Mouse (Mus musculus) cerebellum, postnatal 10 days (tissue): ENCODE measurements at regions not wholly inside any gene's neighbourhood (a gene's known extent, or its start where the extent isn't known, plus 50 kb on each side); places are given as distances from the start of the nearest gene placed in this dataset.
A peak's percentile ranks its signal among the peaks of the same experiment; 100 is the strongest.

ENCODE experiments used
- DNase-seq, 2 experiments: peaks; one replicate each; pipeline ENCODE4 v3.0.0; 2021; ENCODE audit warnings: mixed read lengths in 2 of 2

DNA sequence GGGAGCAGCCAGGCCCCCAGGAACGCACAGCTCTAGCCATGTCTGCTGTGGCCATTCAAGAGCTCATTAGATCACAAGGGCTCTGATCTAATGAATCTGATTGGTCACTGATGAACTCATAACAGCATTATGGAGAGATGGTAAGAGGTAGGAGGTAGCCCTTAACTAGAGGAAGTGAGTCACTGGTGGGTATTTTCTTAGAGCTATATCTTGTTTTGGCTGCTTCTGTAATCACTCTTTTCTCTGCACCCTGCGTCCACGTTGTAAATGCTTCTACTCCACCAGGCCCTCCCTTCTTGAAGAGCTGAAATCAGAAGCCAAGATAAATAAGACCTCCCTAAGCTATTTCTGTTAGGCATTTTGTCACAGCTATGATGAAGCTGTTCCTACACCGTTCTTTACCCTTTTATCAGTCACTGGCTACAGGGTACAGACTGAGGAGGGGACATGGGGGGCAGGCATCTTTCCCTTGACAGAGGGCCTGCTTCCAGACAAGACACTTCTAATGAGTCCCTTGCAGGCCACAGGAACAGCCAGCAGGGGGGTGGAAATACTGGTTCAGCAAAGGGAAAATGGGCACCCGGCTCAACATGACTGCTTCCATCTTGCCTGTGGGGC lies 412.1 kb downstream of the Pdcd6ip start:
- no peak for DNase-seq

DNA sequence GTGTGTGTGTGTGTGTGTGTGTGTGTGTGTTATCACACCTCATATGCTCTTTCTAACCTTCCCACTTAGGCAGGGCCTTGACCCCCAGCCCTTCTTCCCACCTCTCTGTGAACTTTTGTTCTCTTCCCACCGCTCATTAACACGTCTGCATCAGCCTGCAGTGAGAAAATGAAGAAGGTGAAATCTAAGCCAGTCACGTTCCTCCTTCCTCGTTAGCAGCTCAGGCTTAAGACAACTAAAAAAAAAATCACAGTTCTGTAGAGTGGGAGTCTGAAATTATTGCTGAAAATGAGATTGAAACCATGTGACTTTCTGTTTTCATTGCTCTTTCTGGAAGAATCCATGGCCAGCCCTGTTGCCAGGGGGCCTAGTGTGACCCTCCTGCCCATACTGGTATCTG lies 420.7 kb downstream of the Pdcd6ip start:
- no peak for DNase-seq

DNA sequence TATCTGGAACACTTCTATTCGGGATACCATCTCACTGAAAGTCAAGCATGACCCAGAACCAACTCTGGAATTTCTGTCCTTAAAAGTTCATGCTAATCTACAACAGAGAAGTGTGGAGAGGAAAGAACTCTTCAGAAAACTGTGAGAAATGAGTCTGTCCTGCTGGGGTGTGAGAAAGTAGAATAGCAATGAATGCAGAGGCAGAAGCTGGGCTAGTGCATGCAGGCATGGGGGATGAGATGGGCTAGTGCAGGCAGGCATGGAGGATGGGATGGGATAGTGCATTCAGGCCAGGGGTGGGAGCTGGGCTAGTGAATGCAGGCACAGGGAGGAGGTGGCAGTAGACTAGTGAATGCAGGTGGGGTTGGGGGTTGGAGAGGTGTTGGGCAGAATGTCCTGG lies 424.8 kb downstream of the Pdcd6ip start:
- no peak for DNase-seq

DNA sequence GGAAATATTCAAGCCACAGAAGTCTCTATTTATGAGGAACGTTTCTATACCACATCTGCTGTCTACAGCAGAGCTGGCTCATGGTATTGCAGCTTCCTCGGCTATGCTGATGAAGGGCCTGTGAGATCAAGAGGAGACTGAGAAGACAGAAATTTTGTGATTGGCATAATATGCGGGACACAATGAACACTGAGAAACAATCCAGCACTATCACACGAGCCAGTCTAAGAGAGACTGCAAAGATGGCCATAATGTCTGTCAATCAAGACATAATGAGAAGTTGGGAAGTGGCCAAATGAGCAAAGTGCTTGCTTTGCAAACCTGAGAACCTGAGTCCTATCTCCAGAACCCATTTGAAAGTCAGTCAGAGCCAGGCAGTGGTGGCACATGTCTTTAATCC lies 437.5 kb downstream of the Pdcd6ip start:
- DNase-seq = peak in 1 of 2 experiments; percentile 28

DNA sequence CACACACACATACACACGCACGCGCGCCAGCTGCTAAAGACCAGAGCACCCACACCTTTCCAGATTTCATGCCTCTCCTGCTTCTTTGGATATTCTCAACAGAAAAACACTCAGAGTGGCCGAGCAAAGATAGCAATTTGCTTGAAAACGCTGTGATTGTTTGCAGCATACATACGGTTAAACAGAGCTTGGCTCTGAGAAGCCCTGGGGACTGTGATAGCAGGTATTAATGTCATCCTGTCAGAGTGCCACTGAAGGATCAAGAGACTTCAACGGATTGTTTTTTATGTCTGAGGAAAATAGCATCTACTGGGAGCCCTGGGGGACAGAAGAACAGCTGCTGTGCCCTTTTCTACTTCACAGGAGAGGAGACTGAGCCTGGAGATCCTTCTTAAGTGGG lies 440.4 kb downstream of the Pdcd6ip start:
- no peak for DNase-seq

DNA sequence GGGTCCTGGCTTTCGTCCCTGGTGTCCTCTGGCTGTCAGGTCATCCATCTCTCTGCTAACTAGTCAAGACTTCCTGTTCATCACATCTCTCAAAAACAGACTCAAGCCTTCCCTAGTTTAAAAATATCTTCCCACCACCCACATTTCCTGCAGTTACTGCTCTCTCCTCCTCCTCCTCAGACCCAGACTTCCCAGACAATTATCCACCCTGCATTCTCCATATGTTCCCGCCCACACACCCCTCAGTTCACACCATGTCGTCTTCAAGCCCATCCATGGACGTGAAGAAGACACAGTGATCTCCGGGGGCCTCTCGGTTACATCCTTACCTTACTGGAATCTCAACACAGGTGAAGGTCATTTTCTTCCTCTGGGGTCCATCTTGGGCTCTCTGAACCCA lies 444.4 kb downstream of the Pdcd6ip start:
- no peak for DNase-seq

DNA sequence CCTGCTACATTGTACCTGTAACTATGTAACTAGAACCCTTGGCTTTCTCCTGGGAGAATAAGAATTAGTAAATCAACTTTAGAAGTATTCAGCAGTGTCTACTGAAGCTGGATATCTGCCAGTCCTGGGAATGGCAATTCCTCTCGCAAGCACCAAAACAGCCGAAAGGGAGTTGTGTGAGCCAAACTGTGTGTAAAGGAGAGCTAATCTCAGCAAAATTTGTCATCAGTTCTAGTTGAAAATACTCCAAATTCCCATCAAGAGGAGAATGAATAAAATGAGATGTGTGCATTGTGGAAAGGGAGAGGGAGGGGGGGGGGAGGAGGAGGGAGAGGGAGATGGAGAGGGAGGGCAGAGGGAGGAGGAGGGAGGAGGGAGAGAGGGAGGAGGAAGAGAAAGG lies 447.8 kb downstream of the Pdcd6ip start:
- no peak for DNase-seq

DNA sequence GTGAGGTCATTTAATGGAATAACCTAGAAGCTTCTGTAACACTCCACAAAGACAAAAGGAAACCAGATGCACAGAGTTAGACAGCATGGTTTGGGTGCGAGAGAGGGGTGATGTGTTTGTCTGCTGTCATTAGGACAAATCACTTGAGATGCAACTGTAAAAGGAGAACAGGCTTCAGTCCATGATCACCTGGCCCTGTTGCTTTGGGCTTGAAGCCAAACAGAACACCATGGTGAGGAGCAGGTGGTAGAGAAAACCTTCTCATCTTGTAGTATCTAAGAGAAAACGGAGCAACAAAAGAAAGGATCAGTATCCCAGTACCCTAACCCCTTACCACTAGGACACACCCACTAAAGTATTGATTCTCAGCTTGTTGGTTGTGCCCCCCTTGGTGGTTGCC lies 449.5 kb downstream of the Pdcd6ip start:
- DNase-seq = peak; percentile 30 to 32

DNA sequence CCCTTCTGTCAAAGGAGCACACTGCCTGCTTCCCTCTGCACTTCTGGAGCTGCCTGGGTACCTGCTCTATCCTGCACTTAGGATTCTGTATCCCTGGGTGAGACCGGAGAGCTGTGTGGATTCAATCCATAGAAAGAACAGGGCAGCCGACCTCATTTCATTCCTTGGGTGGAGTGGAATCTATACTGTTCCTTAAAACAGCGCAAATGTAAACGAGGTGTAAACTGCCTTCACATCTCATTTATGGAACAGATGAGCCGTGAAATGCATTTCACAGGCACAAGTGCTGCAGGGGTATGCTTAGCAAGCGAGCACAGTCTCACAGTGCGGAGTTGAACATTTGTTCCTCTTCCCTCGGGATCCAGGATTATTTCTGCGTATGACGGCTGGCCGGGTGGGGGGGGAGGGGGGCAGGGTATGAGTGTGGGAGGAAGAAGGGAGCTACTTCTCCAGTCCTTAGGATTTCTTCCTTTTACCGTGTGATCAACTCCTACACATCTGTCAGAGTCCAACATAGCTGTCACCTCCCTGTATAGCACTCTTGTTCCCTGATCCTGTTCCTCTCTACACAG lies 459.3 kb downstream of the Pdcd6ip start:
- DNase-seq = peak in 1 of 2 experiments; percentile 19

DNA sequence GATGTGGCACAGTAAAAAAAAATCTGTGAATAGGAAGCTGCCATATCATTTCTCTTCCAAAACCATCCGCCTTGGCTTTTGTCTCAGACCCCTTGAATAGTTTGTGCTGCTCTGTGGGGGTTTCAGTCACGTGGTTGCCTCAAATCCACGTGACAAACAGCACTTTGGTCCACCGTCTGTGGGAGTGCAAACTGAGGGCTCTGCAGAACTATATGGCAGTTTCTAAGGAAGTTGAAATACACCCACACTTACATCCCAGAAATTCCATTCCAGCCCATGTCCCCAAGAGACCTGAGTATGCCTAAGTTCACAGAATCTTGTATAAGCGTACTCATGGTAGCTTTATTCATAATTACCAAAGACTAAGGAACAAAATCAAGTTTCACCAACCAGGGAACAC lies 460.1 kb downstream of the Pdcd6ip start:
- no peak for DNase-seq

DNA sequence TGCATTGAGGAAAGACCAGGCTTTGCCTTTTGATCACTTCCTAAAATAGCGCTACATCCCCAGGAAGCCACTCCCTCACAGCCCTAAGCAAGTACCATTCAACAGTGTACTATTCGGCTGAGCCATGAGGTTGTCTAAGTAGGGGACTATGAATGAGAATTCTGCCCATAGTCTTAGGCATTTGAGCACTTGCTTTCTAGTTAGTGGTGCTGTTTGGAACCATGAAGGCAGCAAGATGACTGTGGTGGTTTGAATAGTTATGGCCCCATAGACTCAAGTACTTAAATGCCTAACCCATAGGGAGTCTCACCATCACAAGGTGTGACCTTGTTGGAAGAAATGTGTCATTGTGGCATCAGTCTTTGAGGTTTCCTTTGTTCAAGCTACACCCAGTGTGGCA lies 464.2 kb downstream of the Pdcd6ip start:
- no peak for DNase-seq

DNA sequence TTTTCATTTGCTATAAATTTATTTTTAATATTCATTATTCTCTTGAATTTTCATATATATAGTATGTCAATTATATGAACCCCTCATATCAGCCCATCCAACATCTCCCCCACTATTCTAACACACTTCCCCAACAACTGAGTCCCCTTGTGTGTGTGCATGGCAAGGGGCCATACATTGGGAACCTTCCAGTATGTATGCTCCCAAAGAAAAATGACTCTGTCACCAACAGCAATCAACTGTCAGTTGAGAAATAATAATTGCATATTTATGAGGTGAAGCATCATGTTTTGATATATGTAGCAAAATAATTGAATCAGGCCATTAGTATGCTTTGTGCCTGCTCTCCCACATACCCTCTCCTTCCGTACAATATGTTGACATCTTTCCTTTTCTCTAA lies 474.7 kb downstream of the Pdcd6ip start:
- no peak for DNase-seq

DNA sequence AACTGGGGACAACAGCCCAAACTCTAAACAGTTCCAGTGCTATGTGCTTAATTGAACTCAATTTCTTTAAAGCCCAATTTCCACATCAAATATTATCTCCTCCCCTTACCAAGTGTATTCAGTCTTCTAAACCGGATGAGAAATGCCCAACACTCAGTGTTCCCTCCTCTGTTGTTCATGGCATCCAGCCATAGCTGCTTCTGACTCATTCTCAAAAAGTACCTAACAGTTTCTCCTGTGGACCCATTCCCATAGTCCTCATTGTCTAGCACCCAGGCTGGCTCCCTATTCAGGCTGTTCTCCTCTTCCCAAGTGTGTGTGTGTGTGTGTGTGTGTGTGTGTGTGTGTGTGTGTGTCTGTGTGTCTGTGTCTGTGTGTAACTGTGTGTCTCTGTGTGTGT lies 478.7 kb downstream of the Pdcd6ip start:
- DNase-seq = no peak

DNA sequence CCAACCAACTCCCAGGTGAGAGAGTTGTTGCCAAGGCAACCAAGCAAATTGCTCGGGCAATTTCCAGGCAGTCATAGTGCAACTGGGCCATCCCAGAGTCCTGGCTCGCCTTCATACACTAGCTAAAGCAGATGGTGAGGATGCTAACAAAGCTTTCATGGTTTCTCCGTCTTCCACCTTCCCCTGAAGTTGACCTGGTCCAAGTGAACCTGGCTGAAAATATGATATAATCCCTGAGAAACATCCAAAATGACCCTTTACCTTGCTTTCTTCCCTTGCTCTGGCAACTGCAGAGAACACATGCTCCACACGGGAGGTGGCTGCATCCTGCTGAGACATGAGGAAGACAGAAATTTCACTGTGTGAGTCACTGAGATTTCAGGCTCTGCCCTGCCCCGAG lies 494.1 kb downstream of the Pdcd6ip start:
- DNase-seq = peak; percentile 65 to 71

DNA sequence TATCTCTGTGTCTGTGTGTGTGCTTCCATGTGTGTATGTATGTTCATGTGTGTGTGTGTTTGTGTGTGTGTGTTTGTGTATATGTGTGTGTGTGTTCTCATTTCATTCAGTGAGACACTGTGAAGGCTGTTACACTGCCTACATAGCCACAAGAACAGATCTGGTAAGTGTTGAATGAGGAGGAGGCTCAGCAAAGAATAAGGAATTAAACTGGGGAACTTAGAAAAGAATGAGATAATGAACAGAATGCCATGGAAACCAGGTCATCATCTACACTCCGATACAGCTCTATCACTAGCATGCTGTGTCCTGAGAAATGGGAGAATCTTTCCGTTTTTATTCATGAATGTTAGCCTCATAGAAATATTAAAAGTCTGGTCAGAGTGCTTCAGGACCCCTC lies 495.7 kb downstream of the Pdcd6ip start:
- DNase-seq = no peak

DNA sequence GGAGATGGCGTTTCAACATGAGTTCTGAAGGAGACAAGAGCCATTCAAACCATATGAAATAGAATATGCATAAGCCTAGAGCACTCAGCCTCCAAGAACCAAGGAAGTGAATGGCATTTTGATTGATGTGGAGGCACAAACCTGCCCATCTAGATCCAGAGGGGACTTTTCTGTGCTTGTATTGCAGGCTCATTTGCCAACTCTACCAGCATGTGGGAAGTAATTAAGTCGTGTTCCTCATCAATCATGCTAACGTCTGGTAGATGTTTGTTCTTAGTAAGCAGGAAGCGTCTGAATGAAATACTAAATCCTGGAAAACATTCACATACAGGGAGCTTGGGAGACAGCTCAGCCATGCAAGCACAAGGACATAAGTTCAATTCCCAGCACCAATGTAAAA lies 499.9 kb downstream of the Pdcd6ip start:
- DNase-seq = no peak

DNA sequence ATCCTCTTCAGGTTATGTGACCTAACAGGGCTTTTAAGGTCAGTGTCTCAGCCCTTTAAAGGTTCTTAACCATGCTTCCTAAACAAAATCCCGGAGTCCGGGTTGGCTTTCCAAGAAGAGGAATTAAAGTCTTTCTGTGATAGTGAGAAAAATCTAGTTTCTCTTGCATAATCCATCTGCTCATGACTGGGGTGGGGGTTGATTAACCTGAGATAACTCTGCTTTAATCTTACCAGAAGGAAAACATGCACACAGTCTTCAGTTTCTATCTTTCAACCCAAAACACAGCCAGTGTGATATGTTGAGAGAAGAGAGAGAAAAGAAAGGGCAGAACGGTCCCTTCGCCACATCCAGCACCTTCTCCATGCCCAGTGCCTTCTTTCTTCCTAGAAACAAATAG lies 508.8 kb downstream of the Pdcd6ip start:
- DNase-seq = no peak

DNA sequence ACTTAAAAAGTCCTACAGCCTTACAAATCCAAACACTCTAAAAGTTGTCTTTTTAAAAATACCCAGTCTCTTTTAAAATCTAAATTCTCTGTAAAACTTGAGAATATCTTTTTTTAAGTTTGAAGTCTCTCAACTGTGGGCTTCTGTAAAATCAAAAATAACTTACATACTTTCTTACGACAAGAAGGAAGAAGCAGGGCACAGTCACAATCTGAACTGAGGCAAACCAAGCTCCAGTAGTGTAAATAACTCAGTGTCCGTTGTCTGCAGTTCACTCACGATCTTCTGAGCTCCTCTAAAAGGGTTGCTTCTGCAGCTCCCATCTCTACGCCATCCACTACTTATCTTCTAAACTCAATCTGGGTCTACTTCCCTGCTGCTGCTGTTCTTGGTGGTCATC lies 512.5 kb downstream of the Pdcd6ip start:
- no peak for DNase-seq

DNA sequence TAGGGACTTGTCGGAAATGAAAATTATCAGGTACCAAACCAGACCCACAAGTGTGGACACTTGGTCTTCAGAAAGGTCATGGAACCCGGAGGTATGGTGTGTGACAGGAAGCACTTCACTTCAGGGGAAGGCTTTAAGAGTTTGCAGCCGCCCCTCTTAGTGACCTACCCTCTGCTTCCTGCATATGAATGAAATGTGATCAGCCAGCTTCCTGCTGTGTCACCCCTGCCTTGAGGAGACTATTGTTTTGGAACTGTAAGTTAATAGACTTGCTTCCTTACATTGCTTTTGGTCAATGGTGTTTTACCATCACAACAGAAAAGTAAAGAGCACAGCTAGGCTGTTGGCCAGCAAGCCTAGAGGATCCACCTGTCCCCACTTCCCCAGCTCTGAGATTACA lies 515.3 kb downstream of the Pdcd6ip start:
- DNase-seq = no peak

DNA sequence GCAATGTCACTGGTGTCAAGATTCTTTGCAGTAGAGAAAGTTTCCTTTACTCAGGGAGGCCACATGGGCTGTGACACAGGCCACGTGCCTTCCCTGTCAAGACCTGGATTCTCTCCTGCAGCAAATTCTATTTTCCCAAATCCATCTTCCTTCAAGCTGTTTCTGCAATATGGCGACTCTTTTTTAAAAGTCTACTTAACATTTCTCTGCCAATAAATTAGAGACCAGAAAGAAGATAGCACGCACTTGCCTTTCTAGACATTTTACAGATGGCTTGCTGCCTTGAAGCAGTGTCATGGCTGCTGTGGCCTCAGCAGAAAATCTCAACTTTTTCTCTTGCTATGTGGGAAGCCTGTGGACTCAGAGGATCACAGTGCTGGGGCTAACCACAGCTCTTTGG lies 516.9 kb downstream of the Pdcd6ip start:
- no peak for DNase-seq

DNA sequence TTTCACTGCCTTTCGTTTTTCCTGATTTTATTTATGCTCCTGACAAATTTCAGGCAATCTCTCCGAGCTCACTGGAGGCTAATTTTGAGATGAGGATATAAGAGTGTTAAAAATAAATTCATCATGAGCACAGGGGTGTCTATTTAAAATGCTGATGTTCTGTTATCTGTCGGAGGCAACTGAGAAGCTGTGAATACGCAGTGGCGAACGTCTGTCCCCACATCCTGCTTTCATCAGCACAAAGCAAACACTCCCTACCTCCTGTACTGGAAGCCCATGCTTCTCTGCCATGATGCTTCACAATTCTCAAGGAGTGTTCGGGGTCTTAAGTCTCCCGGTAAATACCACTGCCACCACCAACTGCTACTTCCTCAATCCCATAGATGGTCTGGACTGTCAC lies 526.9 kb downstream of the Pdcd6ip start:
- DNase-seq = no peak

DNA sequence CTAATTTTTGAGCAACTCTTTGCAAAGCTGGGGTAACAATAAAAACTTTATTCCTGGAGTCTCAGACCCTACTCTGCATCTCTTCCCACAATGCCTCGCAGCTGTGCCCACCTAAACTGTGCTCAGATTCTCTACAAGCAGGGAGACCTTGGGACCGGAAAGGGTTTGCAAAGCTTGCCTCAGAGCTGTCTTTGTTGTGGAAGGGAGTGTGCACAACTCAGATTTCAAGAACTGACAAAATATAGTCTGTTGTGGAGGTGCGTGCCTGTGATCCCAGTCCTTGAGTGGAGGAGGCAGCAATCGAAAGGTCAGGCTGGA lies 530.2 kb downstream of the Pdcd6ip start:
- no peak for DNase-seq

DNA sequence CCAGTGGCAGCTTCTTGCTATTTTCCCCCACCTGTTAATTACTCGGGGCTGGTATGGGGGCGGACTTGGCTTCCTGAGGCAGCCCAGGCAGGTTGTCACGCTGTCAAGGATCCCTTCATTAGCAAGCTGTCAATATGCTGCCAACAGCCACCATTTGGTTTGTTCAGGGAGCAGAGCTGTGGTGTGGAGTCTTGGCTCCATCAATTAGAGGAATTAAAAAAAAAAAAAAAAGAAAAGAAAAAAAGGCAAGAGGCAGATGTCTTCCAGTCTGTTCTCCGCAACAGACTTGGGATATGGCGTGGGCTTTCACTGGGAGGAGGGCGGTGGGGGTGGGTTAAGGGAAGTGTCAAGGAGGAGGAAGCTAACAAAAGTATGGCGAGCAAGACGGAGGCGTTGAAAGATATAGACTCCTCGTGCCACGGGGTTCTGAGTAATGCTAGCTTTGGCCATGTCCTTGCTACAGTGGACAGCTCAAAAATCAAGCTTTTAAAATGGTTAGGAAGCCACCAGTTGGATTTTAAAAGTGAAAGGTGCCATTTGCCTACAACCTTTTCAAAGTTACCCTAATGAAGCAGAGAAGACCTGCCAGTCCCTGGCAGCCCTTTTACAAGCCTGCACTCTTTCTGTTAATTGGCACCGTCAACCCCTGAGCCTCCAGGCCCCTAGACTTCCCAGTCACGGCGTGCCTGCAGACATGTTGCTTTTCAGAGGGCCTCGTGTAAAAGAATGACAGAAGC lies 530.7 kb downstream of the Pdcd6ip start:
- DNase-seq = peak; percentile 87 to 91

DNA sequence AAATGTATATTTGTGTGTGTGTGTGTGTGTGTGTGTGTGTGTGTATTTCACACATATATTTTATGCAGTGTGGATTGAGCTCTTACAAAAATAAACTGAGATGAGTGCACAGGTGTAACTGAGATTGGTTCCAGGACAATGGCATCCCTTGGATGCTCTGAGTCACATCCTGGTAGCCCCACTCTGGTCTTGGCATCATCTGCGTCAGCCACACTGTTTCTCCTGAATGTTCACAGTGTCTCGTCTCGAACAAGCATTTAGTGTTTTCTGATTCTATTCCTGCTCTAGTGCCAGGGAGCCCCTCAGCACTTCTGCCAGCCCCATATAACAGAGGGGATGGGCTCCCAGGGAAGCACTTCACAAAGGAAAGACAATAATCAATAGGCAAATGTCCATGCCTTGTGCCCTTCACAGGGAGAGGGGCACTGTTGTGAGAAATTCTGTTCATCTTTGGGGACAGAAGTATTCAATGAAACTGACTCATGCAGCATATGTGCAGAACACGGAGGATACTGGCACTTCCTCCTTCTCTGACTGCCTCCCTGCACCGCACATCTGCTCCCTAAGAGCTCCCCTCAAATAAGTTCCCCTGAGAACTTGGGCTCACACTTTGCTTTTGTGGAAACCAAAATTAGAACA lies 536.2 kb downstream of the Pdcd6ip start:
- peak; percentile 41 to 51 for DNase-seq
